Mouse (Mus musculus) left cerebral cortex, postnatal 14 days (tissue): ENCODE data around the gene Pus7l. TPM values are rescaled to one million over a fixed set of nuclear protein-coding genes. Genes with fewer than 3 reads are reported as not detected.

ENCODE experiments used
- DNase-seq, 2 experiments: peaks; one replicate each; pipeline ENCODE4 v3.0.0; 2021 to 2022; ENCODE audit warnings: low spot score in 2 of 2, mixed read lengths in 1 of 2
- intact Hi-C: fragments of 180-260 bp; cut with DNase I; formaldehyde crosslinking; loops from one replicate; pipeline ENCODE4 v1.15.1; 2025
- total RNA-seq, 2 experiments: library from RNA; stranded (reverse); gene quantifications; 2 replicates each; pipeline ENCODE4 v1.2.3; 2021

The Pus7l gene
- total RNA-seq, 2 experiments from 2014 or later = 3.7 to 4.4 TPM

GRCm38 (mm10) chr15:94482555-94482954, 60.8 kb downstream of the Pus7l start:
- DNase-seq = no peak
- intact Hi-C loops = no loop called here

- intact Hi-C loops = no loop called here
- no peak for DNase-seq
Measured at GRCm38 (mm10) chr15:94480792-94481191, 62.6 kb downstream of the Pus7l start.

GRCm38 (mm10) chr15:94480248-94480647, 63.1 kb downstream of the Pus7l start:
- no peak for DNase-seq
- intact Hi-C loops = no loop called here

GRCm38 (mm10) chr15:94479513-94480136, 63.7 kb downstream of the Pus7l start:
- DNase-seq = peak in 1 of 2 experiments; percentile 6
- intact Hi-C loops = no loop called here

- intact Hi-C loops = no loop called here
- DNase-seq = no peak
Measured at GRCm38 (mm10) chr15:94478706-94479105, 64.6 kb downstream of the Pus7l start.

- intact Hi-C loops = no loop called here
Measured at GRCm38 (mm10) chr15:94477287-94477686, 66.1 kb downstream of the Pus7l start.

GRCm38 (mm10) chr15:94475975-94476374, 67.4 kb downstream of the Pus7l start:
- intact Hi-C loops = no loop called here
- DNase-seq = no peak

More at GRCm38 (mm10) chr15:94477287-94477686, 66.1 kb downstream of the Pus7l start:
- DNase-seq = no peak

Other genes with a start within 250 kb of the Pus7l start
- gene Adamts20, start 78.1 kb downstream of the Pus7l start, total RNA-seq = 10 to 100 TPM; 10.0 to 11.4 TPM
- gene Irak4, start 96 bp upstream of the Pus7l start, total RNA-seq = 1 to 10 TPM; 1.8 to 1.9 TPM
- gene Twf1, start 46.3 kb upstream of the Pus7l start, total RNA-seq = 10 to 100 TPM; 46.7 to 53.5 TPM
- 10 to 100 TPM; 10.5 to 11.4 TPM for gene Tmem117, start 85.7 kb upstream of the Pus7l start, total RNA-seq